Mouse (Mus musculus) hindbrain, embryonic 14.5 days (tissue): ENCODE measurements around the gene Gm17482. TPM values are rescaled to one million over a fixed set of nuclear protein-coding genes. Genes with fewer than 3 reads are reported as not detected.

ENCODE experiments used
- ATAC-seq: fragments of 200-750 bp; cut with Nextera tagmentation; 2 replicates; pipeline ENCODE4 v1.8.0; 2017; ENCODE audit warnings: moderate number of reproducible peaks, mild to moderate bottlenecking, moderate TSS enrichment, moderate library complexity; ENCODE audit not compliant: low FRiP score
- DNase-seq: peaks from one replicate; pipeline ENCODE4 v3.0.0-alpha.2; 2015; ENCODE audit warnings: low spot score
- H3K27ac ChIP-seq: fragments of 300-500 bp; sonication (generic); 2 replicates; pipeline ENCODE4 v1.5.1; 2014; ENCODE audit warnings: mild to moderate bottlenecking, moderate library complexity
- H3K27me3 ChIP-seq: fragments of 300-500 bp; sonication (generic); 2 replicates; pipeline ENCODE4 v1.6.1; 2014; ENCODE audit warnings: mild to moderate bottlenecking, low read length, mixed read lengths; ENCODE audit not compliant: control insufficient read depth, insufficient read depth
- H3K36me3 ChIP-seq: fragments of 300-500 bp; sonication (generic); replicated peaks from 2 replicates; pipeline ENCODE4 v1.6.1; 2014; ENCODE audit not compliant: control insufficient read depth, insufficient read depth
- H3K4me1 ChIP-seq: fragments of 300-500 bp; sonication (generic); replicated peaks from 2 replicates; pipeline ENCODE4 v1.6.1; 2014; ENCODE audit warnings: antibody characterized with exemption, low read length, mixed read lengths; ENCODE audit not compliant: control insufficient read depth, insufficient read depth
- H3K4me2 ChIP-seq: fragments of 300-500 bp; sonication (generic); replicated peaks from 2 replicates; pipeline ENCODE4 v1.6.1; 2014; ENCODE audit warnings: mild to moderate bottlenecking, moderate library complexity
- H3K4me3 ChIP-seq: fragments of 300-500 bp; sonication (generic); replicated peaks from 2 replicates; pipeline ENCODE4 v1.5.1; 2014; ENCODE audit warnings: mild to moderate bottlenecking, low read length
- H3K9ac ChIP-seq: fragments of 300-500 bp; sonication (generic); 2 replicates; pipeline ENCODE4 v1.6.1; 2014
- H3K9me3 ChIP-seq: fragments of 300-500 bp; sonication (generic); 2 replicates; pipeline ENCODE4 v1.6.1; 2016; ENCODE audit warnings: low read length; ENCODE audit not compliant: control insufficient read depth
- WGBS: fragments of 180-500 bp; shearing (Covaris S2); extraction: QIAGEN DNeasy Blood & Tissue Kit; methylation state at CpG from one replicate; pipeline ENCODE4 v1.1.7; 2014; 5-methylcytosine and 5-hydroxymethylcytosine counted together
- polyA plus RNA-seq: library from polyadenylated mRNA; unstranded; fragments of >200 nt; fragmentation: Nextera tagmentation; extraction: Ambion mirVana; gene quantifications from 2 replicates; pipeline ENCODE4 v1.2.1, GENCODE M21; 2014

Gm17482 gene
- polyA plus RNA-seq, 1 experiment from 2014 or later, result not detected

DNA sequence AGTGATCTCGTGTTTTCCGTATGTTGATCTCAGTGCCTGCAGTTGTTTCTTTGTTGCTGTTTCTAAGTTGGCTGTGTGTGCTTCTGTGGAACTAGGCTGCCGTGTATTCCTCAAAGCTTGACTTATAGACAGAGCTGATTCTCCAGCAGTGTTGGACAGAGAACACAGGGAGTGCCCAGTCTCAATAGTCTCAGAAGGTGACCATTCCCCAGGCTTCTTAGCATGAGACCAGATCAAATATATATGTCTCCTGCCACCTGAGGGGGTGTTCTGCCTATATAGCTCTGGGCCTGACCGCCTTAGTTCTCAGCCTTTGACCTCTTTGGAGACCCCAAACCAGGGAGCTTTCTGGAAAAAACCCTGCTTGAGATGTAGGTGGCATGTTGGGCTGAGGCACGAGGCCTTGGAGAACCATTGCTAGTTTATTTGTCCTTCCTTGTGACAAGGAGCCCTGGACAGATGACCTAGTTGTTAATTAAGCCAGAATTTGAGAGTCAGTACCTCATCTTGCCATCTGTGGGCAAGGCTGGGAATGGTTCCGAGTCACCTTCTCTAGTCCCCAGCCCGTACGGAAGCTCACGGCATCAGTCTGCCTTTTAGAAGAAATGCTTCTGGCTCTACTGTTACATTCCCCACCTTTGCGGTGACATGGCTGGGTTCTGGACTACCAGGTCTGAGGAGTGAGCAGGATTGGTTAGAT lies 48.1 kb downstream of the Gm17482 start:
- Histone ChIP-seq H3K27ac (no peak overlapping the region), H3K4me3 (no peak overlapping the region), H3K36me3 (no peaks in the 10 kb centered on the region), H3K9me3 (no peaks in the 10 kb centered on the region), H3K4me2 (no peak overlapping the region), H3K4me1 (no peaks in the 10 kb centered on the region), H3K9ac (no peak overlapping the region), H3K27me3 (no peaks in the 10 kb centered on the region)
- WGBS, result 88% methylated on average over 10 of the region's 10 CpGs
- ATAC-seq (no peak), DNase-seq (no peak)

GRCm38 (mm10) chr6:115278086-115278485 lies 50.9 kb downstream of the Gm17482 start:
- DNase-seq, result no peak
- Histone ChIP-seq H3K4me1 (no peaks in the 10 kb centered on the region), H3K9ac (no peak overlapping the region)

DNA sequence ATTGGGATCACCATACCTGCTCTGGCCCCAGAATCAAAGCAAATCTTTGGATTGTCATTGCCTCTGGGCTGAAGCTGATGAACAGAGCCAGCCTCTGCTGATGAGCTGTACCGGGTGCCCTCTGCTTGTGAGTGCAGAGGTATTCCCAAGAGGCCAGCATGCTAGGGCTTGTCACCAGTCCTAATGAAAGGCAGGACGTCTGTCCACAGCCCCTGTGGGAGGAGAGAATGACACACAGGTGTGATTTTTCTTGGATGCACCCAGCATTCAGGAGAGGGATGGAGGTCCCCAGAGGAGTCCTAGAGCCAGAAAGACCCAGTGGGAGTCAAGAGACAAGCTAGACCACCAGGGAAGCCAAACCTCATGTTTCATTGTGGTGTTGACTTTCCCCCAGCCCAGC lies 52.5 kb downstream of the Gm17482 start:
- Histone ChIP-seq H3K4me3 (no peak overlapping the region), H3K36me3 (peaks cover 4% of the 10 kb centered on the region; the same call in 1 of the 2 replicates), H3K4me1 (no peaks in the 10 kb centered on the region), H3K27ac (no peak overlapping the region), H3K9ac (no peak overlapping the region), H3K27me3 (no peaks in the 10 kb centered on the region), H3K4me2 (no peak overlapping the region), H3K9me3 (no peaks in the 10 kb centered on the region)
- DNase-seq (no peak), ATAC-seq (no peak)
- WGBS, result 73% methylated on average over 2 of the region's 2 CpGs

More at GRCm38 (mm10) chr6:115278086-115278485, 50.9 kb downstream of the Gm17482 start:
- Histone ChIP-seq H3K9me3 (no peaks in the 10 kb centered on the region), H3K36me3 (peaks cover 4% of the 10 kb centered on the region; the same call in 1 of the 2 replicates), H3K4me3 (no peak overlapping the region), H3K4me2 (no peak overlapping the region), H3K27ac (no peak overlapping the region), H3K27me3 (no peaks in the 10 kb centered on the region)
- WGBS, result 85% methylated on average over 8 of the region's 8 CpGs
- no peak for ATAC-seq

DNA sequence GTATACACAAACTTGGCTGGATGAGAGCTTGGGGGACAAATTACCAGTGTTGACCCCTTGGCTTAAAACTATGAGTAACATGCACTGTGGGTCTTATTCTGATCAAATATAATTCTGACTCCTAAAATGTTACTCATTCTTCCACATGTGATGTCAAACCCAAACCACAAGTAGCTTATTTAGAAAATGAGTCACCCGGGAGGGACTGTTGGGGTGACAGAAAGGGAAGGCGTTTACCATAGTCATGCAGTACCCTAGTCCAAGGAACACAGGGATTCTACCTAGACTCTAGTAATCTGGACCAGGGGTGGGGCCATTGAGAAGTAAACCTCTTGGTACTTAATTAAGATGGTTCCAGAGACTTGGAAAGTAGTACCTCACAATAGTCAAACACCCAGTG lies 57.0 kb downstream of the Gm17482 start:
- DNase-seq, result no peak
- peaks cover 4% of the 10 kb centered on the region; the same call in 1 of the 2 replicates for H3K36me3 ChIP-seq
- no peak overlapping the region for H3K4me3 ChIP-seq
- WGBS, result 94% methylated on average over 2 of the region's 2 CpGs
- H3K27ac ChIP-seq, result no peak overlapping the region
- no peaks in the 10 kb centered on the region for H3K27me3 ChIP-seq
- H3K9ac ChIP-seq, result no peak overlapping the region
- no peak for ATAC-seq
- H3K9me3 ChIP-seq, result no peaks in the 10 kb centered on the region
- no peak overlapping the region for H3K4me2 ChIP-seq
- H3K4me1 ChIP-seq, result no peaks in the 10 kb centered on the region

- DNase-seq, result no peak
- no peaks in the 10 kb centered on the region for H3K9me3 ChIP-seq
- H3K9ac ChIP-seq, result no peak overlapping the region
- no peak for ATAC-seq
- H3K27ac ChIP-seq, result no peak overlapping the region
- no peak overlapping the region for H3K4me3 ChIP-seq
- H3K4me1 ChIP-seq, result no peaks in the 10 kb centered on the region
- WGBS, result 90% methylated on average over 6 of the region's 6 CpGs
- H3K4me2 ChIP-seq, result no peak overlapping the region
- H3K36me3 ChIP-seq, result peaks cover 4% of the 10 kb centered on the region; the same call in 1 of the 2 replicates
- no peaks in the 10 kb centered on the region for H3K27me3 ChIP-seq
These were observed 59.3 kb downstream of the Gm17482 start for GRCm38 (mm10) chr6:115286441-115286840.

DNA sequence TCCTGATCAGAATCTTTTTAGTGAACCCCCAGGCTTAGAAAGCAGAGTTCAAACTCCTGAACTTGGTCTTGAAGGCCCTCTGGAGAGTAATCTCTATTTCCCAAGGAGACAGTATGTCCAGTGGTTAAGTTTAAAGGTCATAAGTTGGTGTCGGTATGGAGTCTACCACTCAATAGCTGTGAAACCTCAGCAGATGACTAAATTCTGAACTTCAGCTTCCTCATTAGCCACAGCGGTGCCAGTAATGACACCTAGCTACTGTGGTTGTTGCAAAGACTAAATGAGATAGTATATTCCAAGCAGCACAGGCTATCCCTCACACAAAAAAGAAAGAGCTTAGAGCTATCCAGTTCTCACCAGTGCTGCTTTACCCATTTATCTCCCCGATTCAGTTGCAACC lies 61.1 kb downstream of the Gm17482 start:
- H3K27ac ChIP-seq, result no peak overlapping the region
- DNase-seq (no peak), ATAC-seq (no peak)
- no peak overlapping the region for H3K4me3 ChIP-seq
- H3K4me2 ChIP-seq, result no peak overlapping the region
- H3K4me1 ChIP-seq, result no peaks in the 10 kb centered on the region
- 95% methylated on average over 3 of the region's 3 CpGs for WGBS
- H3K27me3 ChIP-seq, result no peaks in the 10 kb centered on the region
- H3K36me3 ChIP-seq, result no peaks in the 10 kb centered on the region; the same call in 1 of the 2 replicates
- no peak overlapping the region for H3K9ac ChIP-seq
- H3K9me3 ChIP-seq, result no peaks in the 10 kb centered on the region

DNA sequence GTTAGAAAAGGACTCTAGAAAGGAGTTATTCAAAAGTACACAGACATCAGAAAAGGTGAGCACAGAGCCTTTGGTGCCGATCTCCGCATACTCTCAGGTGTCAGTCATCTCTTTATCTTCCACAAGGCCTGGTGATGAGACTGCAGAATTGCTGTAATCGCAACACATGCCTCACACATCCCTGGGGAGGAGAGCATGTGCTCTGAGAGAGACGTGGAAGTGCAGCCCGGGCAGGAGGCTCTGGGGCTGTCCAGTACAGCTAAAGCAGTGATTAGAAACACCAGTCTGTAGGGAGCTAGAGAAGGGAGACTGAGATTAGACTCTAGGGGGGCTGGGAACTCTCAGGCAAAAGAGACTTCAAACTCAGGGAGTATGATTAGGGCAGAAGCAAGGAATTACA lies 63.4 kb downstream of the Gm17482 start:
- Histone ChIP-seq H3K4me1 (no peaks in the 10 kb centered on the region), H3K36me3 (no peaks in the 10 kb centered on the region), H3K27ac (no peak overlapping the region), H3K9me3 (no peaks in the 10 kb centered on the region), H3K27me3 (no peaks in the 10 kb centered on the region), H3K9ac (no peak overlapping the region), H3K4me2 (no peak overlapping the region), H3K4me3 (no peak overlapping the region)
- DNase-seq (no peak), ATAC-seq (no peak)
- WGBS, result 53% methylated on average over 5 of the region's 5 CpGs

DNA sequence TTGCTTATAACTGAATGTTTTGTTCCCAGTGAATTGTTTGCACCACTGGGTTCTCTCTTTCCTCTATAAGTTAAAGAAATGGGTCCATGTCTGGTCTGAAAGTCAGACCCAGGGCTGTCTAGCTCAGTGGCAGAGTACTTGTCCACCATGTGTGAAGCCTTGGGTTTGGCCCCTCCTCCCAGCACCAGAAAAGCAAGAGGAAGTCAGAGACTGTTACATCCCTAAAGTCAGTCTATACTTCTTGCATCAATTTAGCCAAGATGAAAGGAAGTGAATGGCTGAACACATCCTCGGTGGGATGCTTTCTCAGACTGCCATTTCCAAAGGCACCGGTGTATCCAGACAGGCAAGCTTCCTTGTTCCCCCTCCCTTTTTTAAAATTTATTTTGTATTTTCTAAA lies 63.9 kb downstream of the Gm17482 start:
- H3K27me3 ChIP-seq, result no peaks in the 10 kb centered on the region
- H3K9me3 ChIP-seq, result no peaks in the 10 kb centered on the region
- no peak overlapping the region for H3K4me3 ChIP-seq
- H3K4me2 ChIP-seq, result no peak overlapping the region
- 85% methylated on average over 2 of the region's 2 CpGs for WGBS
- H3K4me1 ChIP-seq, result no peaks in the 10 kb centered on the region
- no peak overlapping the region for H3K27ac ChIP-seq
- no peak overlapping the region for H3K9ac ChIP-seq
- DNase-seq (no peak), ATAC-seq (no peak)
- H3K36me3 ChIP-seq, result no peaks in the 10 kb centered on the region

DNA sequence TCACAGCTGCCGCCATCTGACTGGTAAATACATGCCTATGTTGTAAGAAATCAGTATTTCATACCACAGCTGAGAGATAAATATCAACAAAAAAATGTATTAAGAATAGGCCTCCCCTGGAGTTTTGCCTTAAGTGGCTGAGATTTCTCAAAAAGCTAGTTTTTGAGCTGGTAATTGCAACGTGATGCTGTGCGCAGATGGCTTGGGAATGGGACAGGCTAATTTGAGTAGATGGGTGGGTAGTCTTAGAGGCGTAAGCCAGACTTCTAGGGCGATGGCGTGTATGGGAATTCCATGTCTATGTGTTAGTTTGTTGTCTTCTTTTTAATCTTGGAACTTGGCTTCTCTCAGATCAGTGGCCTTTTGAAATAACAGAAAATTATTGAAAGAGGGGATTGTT lies 64.7 kb downstream of the Gm17482 start:
- Histone ChIP-seq H3K4me3 (no peak overlapping the region), H3K27ac (no peak overlapping the region), H3K4me2 (no peak overlapping the region), H3K9ac (no peak overlapping the region), H3K36me3 (no peaks in the 10 kb centered on the region), H3K27me3 (no peaks in the 10 kb centered on the region), H3K4me1 (no peaks in the 10 kb centered on the region), H3K9me3 (no peaks in the 10 kb centered on the region)
- ATAC-seq, result no peak
- WGBS, result 88% methylated on average over 6 of the region's 6 CpGs
- DNase-seq, result no peak

DNA sequence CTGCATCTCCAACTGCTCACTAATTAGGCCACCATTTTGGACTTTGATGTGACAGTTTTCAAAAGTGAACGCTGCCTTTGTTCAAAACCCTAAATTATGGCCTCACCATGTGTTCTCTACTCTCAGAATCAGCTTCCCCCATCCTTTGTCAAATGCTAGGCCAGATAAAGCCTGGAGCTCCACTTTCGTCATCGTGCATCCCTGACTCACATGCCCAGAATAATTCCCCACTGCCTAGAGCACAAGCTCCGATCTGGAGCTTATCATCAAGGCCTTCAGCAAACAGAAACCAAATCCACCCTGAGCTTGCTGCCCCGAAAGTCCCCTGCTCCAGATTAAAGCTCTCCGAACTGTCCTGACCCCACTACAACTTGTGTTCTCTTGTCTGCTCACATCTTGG lies 65.5 kb downstream of the Gm17482 start:
- 86% methylated on average over 6 of the region's 6 CpGs for WGBS
- DNase-seq (no peak), ATAC-seq (no peak)
- Histone ChIP-seq H3K36me3 (no peaks in the 10 kb centered on the region), H3K4me3 (no peak overlapping the region), H3K27ac (no peak overlapping the region), H3K9ac (no peak overlapping the region), H3K4me2 (no peak overlapping the region), H3K27me3 (no peaks in the 10 kb centered on the region), H3K9me3 (no peaks in the 10 kb centered on the region), H3K4me1 (no peaks in the 10 kb centered on the region)
